Mouse (Mus musculus): ENCODE data around the gene Tnfrsf1b. TPM values are rescaled to one million over a fixed set of nuclear protein-coding genes. Genes with fewer than 3 reads are reported as not detected.

Tnfrsf1b gene
- 7.2 and 9.4 TPM in 2 replicates for polyA plus RNA-seq (2015; fragmentation: Nextera tagmentation; extraction: Ambion mirVana)

- peak within 1 kb of the TSS; percentile 90 for H3K27ac ChIP-seq (ENCODE audit: low read depth)
- peak; percentile 82 for DNase-seq
- H3K27me3 ChIP-seq (ENCODE audit: insufficient read depth, low read length) = no peaks in the 10 kb centered on the region
- TF ChIP-seq CTCF (IDR thresholded peaks at IDR 0.05; ENCODE audit: low read depth) (no peak), EP300 (IDR thresholded peaks at IDR 0.05; ENCODE audit: low read depth) (no peak)
- no peaks in the 10 kb centered on the region for H3K9me3 ChIP-seq (ENCODE audit: low read length)
- ATAC-seq = peak; percentile 92
- H3K9ac ChIP-seq (replicated peaks) = peak within 1 kb of the TSS; percentile 91
- H3K36me3 ChIP-seq (replicated peaks; ENCODE audit: insufficient read depth, low read length) = 0 out of 2 replicates have a peak, but pooled peaks cover 3% of the 10 kb centered on the region
- WGBS (ENCODE audit: insufficient replicate concordance) = 1% methylated on average over 39 of the region's 47 CpGs
- H3K4me3 ChIP-seq (ENCODE audit: low read depth, low read length) = peak within 1 kb of the TSS; percentile 77
- H3K4me1 ChIP-seq (ENCODE audit: insufficient read depth) = peaks cover 37% of the 10 kb centered on the region
- peak within 1 kb of the TSS; percentile 79 for H3K4me2 ChIP-seq (ENCODE audit: low read depth, low read length)
Observed at GRCm38 (mm10) chr4:145246173-145247011, at the start of gene Tnfrsf1b. Gene Tnfrsf1b (minus strand): TSS chr4:145246870.

GRCm38 (mm10) chr4:145295589-145296300, 49.1 kb upstream of the Tnfrsf1b start:
- no peaks in the 10 kb centered on the region for H3K27me3 ChIP-seq (ENCODE audit: insufficient read depth, low read length)
- WGBS (ENCODE audit: insufficient replicate concordance) = 35% methylated on average over 5 of the region's 5 CpGs
- ATAC-seq (peak; percentile 30; the same call in 1 of the 2 replicates), DNase-seq (peak; percentile 73)
- H3K9ac ChIP-seq (replicated peaks) = no peak overlapping the region
- H3K4me1 ChIP-seq (ENCODE audit: insufficient read depth) = peaks cover 3% of the 10 kb centered on the region; the same call in 1 of the 2 replicates
- no peaks in the 10 kb centered on the region for H3K9me3 ChIP-seq (ENCODE audit: low read length)
- H3K4me3 ChIP-seq (ENCODE audit: low read depth, low read length) = no peak overlapping the region
- no peak for TF ChIP-seq EP300 (IDR thresholded peaks at IDR 0.05; ENCODE audit: low read depth)
- peak; percentile 84 for TF ChIP-seq CTCF (IDR thresholded peaks at IDR 0.05; ENCODE audit: low read depth)
- no peak overlapping the region for H3K27ac ChIP-seq (ENCODE audit: low read depth)
- H3K4me2 ChIP-seq (ENCODE audit: low read depth, low read length) = no peak overlapping the region
- no peaks in the 10 kb centered on the region for H3K36me3 ChIP-seq (replicated peaks; ENCODE audit: insufficient read depth, low read length)

GRCm38 (mm10) chr4:145294588-145294987, 47.9 kb upstream of the Tnfrsf1b start:
- no peak for ATAC-seq
- Histone ChIP-seq H3K4me1 (ENCODE audit: insufficient read depth) (no peaks in the 10 kb centered on the region), H3K9ac (replicated peaks) (no peak overlapping the region), H3K27ac (ENCODE audit: low read depth) (no peak overlapping the region), H3K27me3 (ENCODE audit: insufficient read depth, low read length) (no peaks in the 10 kb centered on the region), H3K4me3 (ENCODE audit: low read depth, low read length) (no peak overlapping the region), H3K4me2 (ENCODE audit: low read depth, low read length) (no peak overlapping the region), H3K9me3 (ENCODE audit: low read length) (no peaks in the 10 kb centered on the region), H3K36me3 (replicated peaks; ENCODE audit: insufficient read depth, low read length) (no peaks in the 10 kb centered on the region)
- TF ChIP-seq EP300 (IDR thresholded peaks at IDR 0.05; ENCODE audit: low read depth) (no peak), CTCF (IDR thresholded peaks at IDR 0.05; ENCODE audit: low read depth) (no peak)
- WGBS (ENCODE audit: insufficient replicate concordance) = 60% methylated on average over 5 of the region's 5 CpGs
- DNase-seq = no peak

- H3K4me2 ChIP-seq (ENCODE audit: low read depth, low read length) = no peak overlapping the region
- no peak overlapping the region for H3K9ac ChIP-seq (replicated peaks)
- 43% methylated on average over 4 of the region's 4 CpGs for WGBS (ENCODE audit: insufficient replicate concordance)
- TF ChIP-seq EP300 (IDR thresholded peaks at IDR 0.05; ENCODE audit: low read depth) (no peak), CTCF (IDR thresholded peaks at IDR 0.05; ENCODE audit: low read depth) (peak; percentile 89)
- H3K4me3 ChIP-seq (ENCODE audit: low read depth, low read length) = no peak overlapping the region
- ATAC-seq (peak; percentile 85), DNase-seq (peak; percentile 78)
- H3K27ac ChIP-seq (ENCODE audit: low read depth) = no peak overlapping the region
- H3K36me3 ChIP-seq (replicated peaks; ENCODE audit: insufficient read depth, low read length) = no peaks in the 10 kb centered on the region
- H3K4me1 ChIP-seq (ENCODE audit: insufficient read depth) = no peaks in the 10 kb centered on the region
- no peaks in the 10 kb centered on the region for H3K27me3 ChIP-seq (ENCODE audit: insufficient read depth, low read length)
- H3K9me3 ChIP-seq (ENCODE audit: low read length) = no peaks in the 10 kb centered on the region
Observed at GRCm38 (mm10) chr4:145286369-145287120, 39.9 kb upstream of the Tnfrsf1b start.

- no peak overlapping the region for H3K4me2 ChIP-seq (ENCODE audit: low read depth, low read length)
- H3K4me3 ChIP-seq (ENCODE audit: low read depth, low read length) = no peak overlapping the region
- no peak for DNase-seq
- H3K27me3 ChIP-seq (ENCODE audit: insufficient read depth, low read length) = no peaks in the 10 kb centered on the region
- no peaks in the 10 kb centered on the region for H3K4me1 ChIP-seq (ENCODE audit: insufficient read depth)
- H3K27ac ChIP-seq (ENCODE audit: low read depth) = no peak overlapping the region
- H3K36me3 ChIP-seq (replicated peaks; ENCODE audit: insufficient read depth, low read length) = no peaks in the 10 kb centered on the region
- no peak for ATAC-seq
- TF ChIP-seq EP300 (IDR thresholded peaks at IDR 0.05; ENCODE audit: low read depth) (no peak), CTCF (IDR thresholded peaks at IDR 0.05; ENCODE audit: low read depth) (no peak)
- WGBS (ENCODE audit: insufficient replicate concordance) = 83% methylated on average over 4 of the region's 4 CpGs
- H3K9ac ChIP-seq (replicated peaks) = no peak overlapping the region
- no peaks in the 10 kb centered on the region for H3K9me3 ChIP-seq (ENCODE audit: low read length)
Observed at GRCm38 (mm10) chr4:145284675-145285074, 38.0 kb upstream of the Tnfrsf1b start.
